Mouse (Mus musculus): ENCODE results near the gene Fam117a. TPM values are rescaled to one million over a fixed set of nuclear protein-coding genes. Genes with fewer than 3 reads are reported as not detected.
A peak's percentile ranks its signal among the peaks of the same experiment; 100 is the strongest.

Gene Fam117a
- polyA plus RNA-seq, 1 experiment from 2014 or later, result 3.5 TPM

DNA sequence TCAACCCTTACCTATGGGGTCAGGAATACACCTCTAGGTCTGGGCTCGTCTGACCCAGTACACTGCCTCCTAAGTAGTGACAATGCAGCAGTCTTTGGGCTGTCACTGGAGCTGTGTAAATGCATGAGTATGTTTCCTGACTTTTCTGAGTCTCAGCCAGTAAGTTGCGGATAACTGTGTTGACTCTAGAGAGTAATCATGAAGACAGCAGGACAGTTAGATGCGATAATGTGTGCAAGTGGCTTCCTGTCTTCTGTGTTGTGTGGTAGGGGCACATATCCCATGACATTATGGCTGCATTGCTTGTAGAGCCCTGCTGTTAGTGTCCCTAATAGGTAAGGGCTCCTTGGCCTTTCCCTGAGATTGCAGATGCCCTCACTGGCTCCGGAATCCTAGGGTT, 11.0 kb upstream of the Fam117a start:
- no peaks in the 10 kb centered on the region for H3K9me3 ChIP-seq (ENCODE audit: control insufficient read depth, low read length)
- no peaks in the 10 kb centered on the region for H3K4me1 ChIP-seq (replicated peaks; ENCODE audit: control insufficient read depth, insufficient read depth, low read length)
- no peak for ATAC-seq (ENCODE audit: low FRiP score)
- H3K27me3 ChIP-seq (ENCODE audit: control insufficient read depth, insufficient read depth, low read length), result no peaks in the 10 kb centered on the region
- H3K4me3 ChIP-seq (replicated peaks; ENCODE audit: low read length), result no peak overlapping the region
- no peak for DNase-seq (ENCODE audit: low spot score)
- WGBS, result 89% methylated on average over 4 of the region's 4 CpGs
- no peak overlapping the region for H3K9ac ChIP-seq
- H3K27ac ChIP-seq, result no peak overlapping the region
- no peak overlapping the region for H3K4me2 ChIP-seq (replicated peaks)
- H3K36me3 ChIP-seq (replicated peaks; ENCODE audit: control insufficient read depth, insufficient read depth), result no peaks in the 10 kb centered on the region

DNA sequence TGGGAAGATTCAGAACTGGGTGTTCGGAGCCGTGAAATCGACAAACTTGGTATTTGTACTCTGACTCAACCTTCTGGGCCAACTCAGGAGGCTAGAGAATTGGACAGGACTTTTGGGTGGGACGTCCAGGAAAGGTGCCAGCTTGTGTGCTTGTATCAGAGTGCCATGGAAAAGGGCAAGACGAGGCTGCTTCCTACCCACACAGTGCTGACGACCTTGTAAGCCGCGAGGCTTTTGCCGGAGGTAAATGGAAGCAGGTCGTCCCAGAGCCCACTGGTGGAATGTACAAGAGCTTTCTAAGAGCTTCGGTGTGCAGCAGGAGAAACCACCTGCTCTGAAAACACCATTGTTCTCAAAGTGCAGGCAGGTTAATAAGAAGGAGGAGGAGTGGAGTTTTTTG, 10.6 kb upstream of the Fam117a start:
- no peak overlapping the region for H3K9ac ChIP-seq
- H3K36me3 ChIP-seq (replicated peaks; ENCODE audit: control insufficient read depth, insufficient read depth), result no peaks in the 10 kb centered on the region
- no peaks in the 10 kb centered on the region for H3K4me1 ChIP-seq (replicated peaks; ENCODE audit: control insufficient read depth, insufficient read depth, low read length)
- H3K27ac ChIP-seq, result no peak overlapping the region
- H3K4me2 ChIP-seq (replicated peaks), result no peak overlapping the region
- ATAC-seq (ENCODE audit: low FRiP score) (no peak), DNase-seq (ENCODE audit: low spot score) (no peak)
- WGBS, result 75% methylated on average over 11 of the region's 11 CpGs
- H3K4me3 ChIP-seq (replicated peaks; ENCODE audit: low read length), result no peak overlapping the region
- H3K27me3 ChIP-seq (ENCODE audit: control insufficient read depth, insufficient read depth, low read length), result no peaks in the 10 kb centered on the region
- H3K9me3 ChIP-seq (ENCODE audit: control insufficient read depth, low read length), result no peaks in the 10 kb centered on the region

DNA sequence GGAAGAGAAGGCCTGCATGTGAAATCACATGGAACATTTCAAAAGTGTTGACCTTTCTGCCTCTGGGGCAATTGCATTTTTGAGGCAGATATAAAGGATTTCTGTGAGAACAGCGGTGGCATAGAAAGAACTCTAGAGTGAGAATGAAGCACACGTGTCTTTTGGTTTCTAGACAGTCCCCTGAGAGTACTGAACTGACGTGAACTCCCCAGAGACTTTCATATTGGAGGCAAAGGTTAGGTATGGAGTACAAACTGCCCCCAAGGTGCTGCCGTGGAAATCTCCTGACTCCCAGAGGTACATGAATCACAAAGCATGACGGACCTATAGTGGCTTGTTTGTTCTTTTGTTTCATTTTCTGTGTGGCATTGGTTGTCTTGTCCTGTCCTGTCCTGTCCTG, 8.2 kb upstream of the Fam117a start:
- DNase-seq (ENCODE audit: low spot score) (no peak), ATAC-seq (ENCODE audit: low FRiP score) (no peak)
- no peaks in the 10 kb centered on the region for H3K9me3 ChIP-seq (ENCODE audit: control insufficient read depth, low read length)
- no peaks in the 10 kb centered on the region for H3K4me1 ChIP-seq (replicated peaks; ENCODE audit: control insufficient read depth, insufficient read depth, low read length)
- no peak overlapping the region for H3K4me2 ChIP-seq (replicated peaks)
- WGBS, result 75% methylated on average over 5 of the region's 5 CpGs
- H3K27me3 ChIP-seq (ENCODE audit: control insufficient read depth, insufficient read depth, low read length), result no peaks in the 10 kb centered on the region
- H3K27ac ChIP-seq, result no peak overlapping the region
- no peak overlapping the region for H3K4me3 ChIP-seq (replicated peaks; ENCODE audit: low read length)
- H3K9ac ChIP-seq, result no peak overlapping the region
- no peaks in the 10 kb centered on the region for H3K36me3 ChIP-seq (replicated peaks; ENCODE audit: control insufficient read depth, insufficient read depth)

DNA sequence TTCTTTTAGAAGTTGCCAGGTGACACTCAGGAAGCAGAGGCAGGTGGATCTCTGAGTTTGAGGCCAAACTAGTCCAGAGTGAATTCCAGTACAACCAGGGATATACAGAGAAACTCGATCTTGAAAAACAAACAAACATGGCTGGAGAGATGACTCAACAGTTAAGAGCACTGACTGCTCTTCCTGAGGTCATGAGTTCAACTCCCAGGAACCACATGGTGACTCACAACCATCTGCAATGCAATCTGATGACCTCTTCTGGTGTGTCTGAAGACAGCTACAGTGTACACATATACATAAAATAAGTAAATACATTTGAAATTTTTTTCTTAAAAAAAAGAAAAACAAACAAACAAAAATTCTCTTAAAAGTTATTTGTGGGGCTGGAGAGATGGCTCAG, 6.2 kb upstream of the Fam117a start:
- no peaks in the 10 kb centered on the region for H3K9me3 ChIP-seq (ENCODE audit: control insufficient read depth, low read length)

DNA sequence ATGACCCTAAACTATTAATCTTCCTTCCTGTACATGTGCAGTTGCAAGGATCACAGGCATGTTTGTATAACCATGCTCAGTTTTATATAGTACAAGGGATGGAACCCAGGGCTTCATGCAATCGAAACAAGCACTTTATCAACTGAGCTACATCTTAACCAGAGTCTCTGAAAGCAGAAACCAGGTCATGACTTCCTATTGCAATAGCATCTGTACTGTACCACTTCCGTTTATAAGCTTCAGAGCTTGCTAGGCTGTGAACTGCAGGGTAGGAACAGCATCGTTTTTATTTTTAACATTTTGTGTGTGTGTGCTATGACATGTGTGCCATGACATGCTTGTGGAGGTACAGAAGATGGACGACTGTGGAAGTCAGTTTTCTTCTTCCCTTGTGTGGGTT, 3.6 kb upstream of the Fam117a start:
- DNase-seq (ENCODE audit: low spot score) (no peak), ATAC-seq (ENCODE audit: low FRiP score) (no peak)
- H3K27me3 ChIP-seq (ENCODE audit: control insufficient read depth, insufficient read depth, low read length), result peaks cover 5% of the 10 kb centered on the region
- H3K9me3 ChIP-seq (ENCODE audit: control insufficient read depth, low read length), result no peaks in the 10 kb centered on the region
- no peak overlapping the region for H3K4me3 ChIP-seq (replicated peaks; ENCODE audit: low read length)
- no peaks in the 10 kb centered on the region for H3K36me3 ChIP-seq (replicated peaks; ENCODE audit: control insufficient read depth, insufficient read depth)
- WGBS, result 64% methylated on average over 4 of the region's 4 CpGs
- H3K4me1 ChIP-seq (replicated peaks; ENCODE audit: control insufficient read depth, insufficient read depth, low read length), result peaks cover 14% of the 10 kb centered on the region; the same call in 1 of the 2 replicates
- H3K27ac ChIP-seq, result no peak overlapping the region
- no peak overlapping the region for H3K9ac ChIP-seq
- H3K4me2 ChIP-seq (replicated peaks), result no peak overlapping the region

More for the DNA sequence above, 6.2 kb upstream of the Fam117a start:
- Histone ChIP-seq H3K4me2 (replicated peaks) (no peak overlapping the region), H3K4me3 (replicated peaks; ENCODE audit: low read length) (no peak overlapping the region), H3K27ac (no peak overlapping the region), H3K27me3 (ENCODE audit: control insufficient read depth, insufficient read depth, low read length) (no peaks in the 10 kb centered on the region; the same call in 1 of the 2 replicates), H3K4me1 (replicated peaks; ENCODE audit: control insufficient read depth, insufficient read depth, low read length) (no peaks in the 10 kb centered on the region), H3K9ac (no peak overlapping the region), H3K36me3 (replicated peaks; ENCODE audit: control insufficient read depth, insufficient read depth) (no peaks in the 10 kb centered on the region)
- 84% methylated on average over 1 of the region's 1 CpGs for WGBS
- ATAC-seq (ENCODE audit: low FRiP score), result no peak
- no peak for DNase-seq (ENCODE audit: low spot score)

DNA sequence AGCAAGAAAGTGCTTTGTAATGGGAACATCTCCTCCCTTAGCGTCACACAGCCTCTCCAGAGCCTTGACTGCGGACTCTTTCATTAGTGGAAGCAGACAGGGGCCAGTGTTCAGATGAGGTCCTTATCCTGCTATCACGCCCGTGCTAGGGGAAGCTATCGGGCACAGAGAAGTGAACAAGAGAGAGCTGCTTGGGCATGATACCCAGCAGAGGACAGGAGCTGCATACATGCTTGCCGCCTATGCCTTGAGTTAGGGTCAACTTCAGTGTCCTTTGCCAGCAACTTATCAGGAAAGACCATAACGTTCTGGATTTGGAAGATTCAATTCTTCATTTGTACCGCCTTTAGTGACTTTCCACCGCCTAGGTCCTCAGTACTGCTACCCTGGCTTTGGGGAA, 3.0 kb upstream of the Fam117a start:
- ATAC-seq (ENCODE audit: low FRiP score) (no peak), DNase-seq (ENCODE audit: low spot score) (no peak)
- Histone ChIP-seq H3K27me3 (ENCODE audit: control insufficient read depth, insufficient read depth, low read length) (peaks cover 7% of the 10 kb centered on the region), H3K4me3 (replicated peaks; ENCODE audit: low read length) (no peak overlapping the region), H3K4me1 (replicated peaks; ENCODE audit: control insufficient read depth, insufficient read depth, low read length) (peaks cover 15% of the 10 kb centered on the region; the same call in 1 of the 2 replicates), H3K9me3 (ENCODE audit: control insufficient read depth, low read length) (no peaks in the 10 kb centered on the region), H3K9ac (no peak overlapping the region), H3K27ac (no peak overlapping the region), H3K36me3 (replicated peaks; ENCODE audit: control insufficient read depth, insufficient read depth) (no peaks in the 10 kb centered on the region), H3K4me2 (replicated peaks) (no peak overlapping the region)
- 85% methylated on average over 9 of the region's 9 CpGs for WGBS

DNA sequence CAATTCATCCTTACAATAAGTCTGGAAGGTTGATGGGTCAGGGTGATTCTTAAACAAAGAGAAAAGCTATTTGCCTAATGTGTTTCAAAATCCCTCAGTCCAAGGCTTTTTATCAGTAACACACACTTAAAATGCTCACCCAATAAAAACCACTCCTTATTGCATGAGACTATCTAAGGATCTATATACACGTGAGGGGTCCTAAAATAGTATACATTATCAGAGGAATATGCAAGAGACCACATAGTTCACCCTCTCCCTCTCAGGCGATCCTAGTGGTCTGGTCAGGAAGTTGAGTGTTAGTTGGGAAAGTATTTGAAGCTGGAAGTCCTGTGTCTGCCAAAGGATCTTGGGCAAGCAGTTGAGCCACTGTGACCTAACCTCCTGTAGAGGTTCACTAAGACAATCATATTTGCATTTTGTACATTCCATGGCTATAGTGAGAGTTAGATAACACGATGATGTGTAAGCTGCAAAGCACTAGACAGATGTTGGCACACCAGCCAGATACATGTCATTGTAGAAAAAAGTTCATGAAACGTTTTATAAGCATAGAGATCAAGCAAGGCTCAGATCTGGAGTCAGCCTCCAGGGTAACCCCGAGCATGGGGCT, 2.3 kb upstream of the Fam117a start:
- no peak overlapping the region for H3K9ac ChIP-seq
- no peak overlapping the region for H3K27ac ChIP-seq
- 72% methylated on average over 5 of the region's 5 CpGs for WGBS
- no peak overlapping the region for H3K4me3 ChIP-seq (replicated peaks; ENCODE audit: low read length)
- H3K4me2 ChIP-seq (replicated peaks), result no peak overlapping the region
- H3K27me3 ChIP-seq (ENCODE audit: control insufficient read depth, insufficient read depth, low read length), result peaks cover 7% of the 10 kb centered on the region
- no peaks in the 10 kb centered on the region for H3K36me3 ChIP-seq (replicated peaks; ENCODE audit: control insufficient read depth, insufficient read depth)
- peaks cover 22% of the 10 kb centered on the region; the same call in 1 of the 2 replicates for H3K4me1 ChIP-seq (replicated peaks; ENCODE audit: control insufficient read depth, insufficient read depth, low read length)
- no peak for DNase-seq (ENCODE audit: low spot score)
- H3K9me3 ChIP-seq (ENCODE audit: control insufficient read depth, low read length), result no peaks in the 10 kb centered on the region
- no peak for ATAC-seq (ENCODE audit: low FRiP score)

DNA sequence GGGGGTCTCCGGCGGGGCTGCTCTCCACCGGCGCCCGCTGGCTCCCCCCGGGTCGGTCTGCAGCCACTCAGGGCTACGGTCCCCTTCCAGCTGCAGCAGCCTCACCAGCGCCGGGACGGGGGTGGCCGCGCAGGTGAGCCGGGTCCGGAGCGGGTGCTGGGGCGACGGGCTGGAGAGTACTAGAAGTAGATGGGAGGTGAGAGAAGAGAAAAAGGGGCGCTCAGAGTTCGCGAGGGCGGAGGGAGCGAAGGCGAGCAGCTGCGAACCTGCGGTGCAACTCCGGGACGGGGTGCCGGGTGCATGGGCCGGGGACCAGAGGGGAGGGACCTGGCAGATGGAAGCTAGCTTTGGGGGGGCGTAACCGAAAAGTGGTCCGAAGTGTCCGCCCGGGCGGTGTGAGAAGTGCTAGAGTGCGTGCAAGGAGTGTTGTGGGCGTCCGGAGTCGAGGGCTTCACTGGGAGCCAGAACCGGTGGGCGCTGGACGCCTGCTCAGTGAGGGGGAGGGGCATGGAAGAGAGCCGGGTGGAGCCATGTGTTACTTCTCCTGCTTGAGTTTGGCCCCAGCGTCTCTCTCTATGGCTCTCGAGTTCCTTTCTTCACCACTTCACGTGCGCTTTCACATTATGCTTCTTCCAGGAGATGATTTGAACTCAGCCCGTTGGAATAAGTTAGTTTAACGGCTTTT, 453 bp downstream of the Fam117a start:
- H3K4me1 ChIP-seq (replicated peaks; ENCODE audit: control insufficient read depth, insufficient read depth, low read length), result peaks cover 30% of the 10 kb centered on the region; the same call in 1 of the 2 replicates
- under 1% methylated on average over 43 of the region's 50 CpGs for WGBS
- peak overlapping the region; percentile 74 for H3K9ac ChIP-seq
- peak; percentile 36 for DNase-seq (ENCODE audit: low spot score)
- H3K36me3 ChIP-seq (replicated peaks; ENCODE audit: control insufficient read depth, insufficient read depth), result no peaks in the 10 kb centered on the region
- peaks cover 7% of the 10 kb centered on the region for H3K27me3 ChIP-seq (ENCODE audit: control insufficient read depth, insufficient read depth, low read length)
- peak overlapping the region; percentile 82 for H3K4me3 ChIP-seq (replicated peaks; ENCODE audit: low read length)
- H3K27ac ChIP-seq, result no peak overlapping the region
- peak overlapping the region; percentile 98 for H3K4me2 ChIP-seq (replicated peaks)
- peak; percentile 76 for ATAC-seq (ENCODE audit: low FRiP score)
- no peaks in the 10 kb centered on the region for H3K9me3 ChIP-seq (ENCODE audit: control insufficient read depth, low read length)

DNA sequence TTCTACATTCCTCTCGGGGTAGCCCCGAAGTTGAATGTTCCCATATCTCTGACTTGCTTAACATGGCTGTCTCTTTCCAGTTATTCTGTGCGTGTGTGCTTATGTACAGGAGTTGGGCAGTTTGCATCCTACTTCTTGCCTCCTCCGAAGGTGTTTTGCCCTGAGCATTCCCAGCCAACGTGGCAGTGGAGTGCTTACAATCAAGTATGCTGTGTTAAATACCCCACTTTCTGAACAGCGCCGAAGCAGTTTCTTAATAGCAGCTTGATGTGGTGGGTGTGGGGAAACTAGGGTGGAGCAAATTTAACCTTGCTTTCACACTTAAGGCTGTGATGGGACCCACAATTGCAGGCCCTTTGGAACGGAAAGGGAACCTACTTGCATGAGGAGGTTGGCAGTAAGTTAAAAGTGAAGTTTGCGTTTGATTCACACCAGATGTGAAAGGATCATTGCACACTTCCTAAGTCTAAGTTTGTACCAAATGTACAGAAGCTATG, 1.1 kb downstream of the Fam117a start:
- no peak overlapping the region for H3K9ac ChIP-seq
- H3K4me3 ChIP-seq (replicated peaks; ENCODE audit: low read length), result peak overlapping the region; percentile 82
- 28% methylated on average over 9 of the region's 9 CpGs for WGBS
- no peaks in the 10 kb centered on the region for H3K36me3 ChIP-seq (replicated peaks; ENCODE audit: control insufficient read depth, insufficient read depth)
- ATAC-seq (ENCODE audit: low FRiP score) (no peak), DNase-seq (ENCODE audit: low spot score) (no peak)
- H3K27me3 ChIP-seq (ENCODE audit: control insufficient read depth, insufficient read depth, low read length), result peaks cover 7% of the 10 kb centered on the region
- no peak overlapping the region for H3K27ac ChIP-seq
- H3K4me2 ChIP-seq (replicated peaks), result peak overlapping the region; percentile 98
- H3K9me3 ChIP-seq (ENCODE audit: control insufficient read depth, low read length), result no peaks in the 10 kb centered on the region
- peaks cover 30% of the 10 kb centered on the region; the same call in 1 of the 2 replicates for H3K4me1 ChIP-seq (replicated peaks; ENCODE audit: control insufficient read depth, insufficient read depth, low read length)

Data from hindbrain, embryonic 14.5 days (tissue).